Mouse (Mus musculus) kidney, embryonic 16.5 days (tissue): ENCODE results near the gene Stk11ip. TPM values are rescaled to one million over a fixed set of nuclear protein-coding genes. Genes with fewer than 3 reads are reported as not detected.

Source experiments
- ATAC-seq: fragments of 200-750 bp; cut with Nextera tagmentation; 2 replicates; pipeline ENCODE4 v1.8.0; 2017; ENCODE audit warnings: moderate TSS enrichment; ENCODE audit not compliant: low FRiP score, low TSS enrichment
- H3K27ac ChIP-seq: fragments of 300-500 bp; sonication (generic); 2 replicates; pipeline ENCODE4 v1.5.1; 2014; ENCODE audit warnings: low read length
- H3K27me3 ChIP-seq: fragments of 300-500 bp; sonication (generic); 2 replicates; pipeline ENCODE4 v1.6.1; 2014; ENCODE audit warnings: low read length, control low read depth, mixed read lengths; ENCODE audit not compliant: insufficient read depth
- H3K36me3 ChIP-seq: fragments of 300-500 bp; sonication (generic); 2 replicates; pipeline ENCODE4 v1.6.1; 2014; ENCODE audit warnings: low read length, control low read depth, mixed read lengths; ENCODE audit not compliant: insufficient read depth
- H3K4me1 ChIP-seq: fragments of 300-500 bp; sonication (generic); 2 replicates; pipeline ENCODE4 v1.6.1; 2014; ENCODE audit warnings: low read length, control low read depth, mixed read lengths; ENCODE audit not compliant: insufficient read depth
- H3K4me2 ChIP-seq: fragments of 300-500 bp; sonication (generic); replicated peaks from 2 replicates; pipeline ENCODE4 v1.6.1; 2014; ENCODE audit warnings: low read depth, low read length
- H3K4me3 ChIP-seq: fragments of 300-500 bp; sonication (generic); 2 replicates; pipeline ENCODE4 v1.5.1; 2014; ENCODE audit warnings: mild to moderate bottlenecking, low read length
- H3K9ac ChIP-seq: fragments of 300-500 bp; sonication (generic); replicated peaks from 2 replicates; pipeline ENCODE4 v1.6.1; 2014; ENCODE audit warnings: low read length
- H3K9me3 ChIP-seq: fragments of 300-500 bp; sonication (generic); 2 replicates; pipeline ENCODE4 v1.6.1; 2016; ENCODE audit warnings: low read length, control low read depth
- WGBS: fragments of 180-500 bp; shearing (Covaris S2); extraction: QIAGEN DNeasy Blood & Tissue Kit; methylation state at CpG from one replicate; pipeline ENCODE4 v1.1.7; 2014; 5-methylcytosine and 5-hydroxymethylcytosine counted together
- polyA plus RNA-seq: library from polyadenylated mRNA; unstranded; fragments of >200 nt; fragmentation: Nextera tagmentation; extraction: Ambion mirVana; gene quantifications from 2 replicates; pipeline ENCODE4 v1.2.1, GENCODE M21; 2015

Gene Stk11ip
- polyA plus RNA-seq, 1 experiment from 2014 or later: 28.8 TPM

- peaks cover 28% of the 10 kb centered on the region for H3K4me1 ChIP-seq
- H3K4me3 ChIP-seq: peak overlapping the region; percentile 61
- peaks cover 20% of the 10 kb centered on the region for H3K36me3 ChIP-seq
- peak overlapping the region; percentile 86 for H3K4me2 ChIP-seq
- H3K27ac ChIP-seq: no peak overlapping the region
- H3K27me3 ChIP-seq: peaks cover 69% of the 10 kb centered on the region
- no peak for ATAC-seq
- 6% methylated on average over 24 of the region's 24 CpGs for WGBS
- H3K9ac ChIP-seq: no peak overlapping the region
- no peaks in the 10 kb centered on the region for H3K9me3 ChIP-seq
These were observed 34.8 kb upstream of the Stk11ip start for GRCm38 (mm10) chr1:75486561-75486960.

- peak overlapping the region; percentile 61 for H3K4me3 ChIP-seq
- peaks cover 65% of the 10 kb centered on the region for H3K27me3 ChIP-seq
- H3K27ac ChIP-seq: no peak overlapping the region
- peak; percentile 11; the same call in 1 of the 2 replicates for ATAC-seq
- peaks cover 28% of the 10 kb centered on the region for H3K4me1 ChIP-seq
- H3K9me3 ChIP-seq: no peaks in the 10 kb centered on the region
- peak overlapping the region; percentile 86 for H3K4me2 ChIP-seq
- H3K36me3 ChIP-seq: peaks cover 22% of the 10 kb centered on the region
- H3K9ac ChIP-seq: peak overlapping the region; percentile 42; the same call in 1 of the 2 replicates
- 4% methylated on average over 13 of the region's 13 CpGs for WGBS
These were observed 34.3 kb upstream of the Stk11ip start for GRCm38 (mm10) chr1:75487040-75487404.

- peak overlapping the region; percentile 42; the same call in 1 of the 2 replicates for H3K9ac ChIP-seq
- H3K4me3 ChIP-seq: peak overlapping the region; percentile 61
- no peak overlapping the region for H3K27ac ChIP-seq
- under 1% methylated on average over 62 of the region's 62 CpGs for WGBS
- H3K4me1 ChIP-seq: peaks cover 26% of the 10 kb centered on the region
- peak; percentile 62 for ATAC-seq
- H3K4me2 ChIP-seq: peak overlapping the region; percentile 86
- peaks cover 28% of the 10 kb centered on the region for H3K36me3 ChIP-seq
- H3K9me3 ChIP-seq: no peaks in the 10 kb centered on the region
- peaks cover 61% of the 10 kb centered on the region for H3K27me3 ChIP-seq
These were observed 33.7 kb upstream of the Stk11ip start for GRCm38 (mm10) chr1:75487405-75488161.

GRCm38 (mm10) chr1:75490785-75491551 lies 30.4 kb upstream of the Stk11ip start:
- Histone ChIP-seq H3K27ac (no peak overlapping the region), H3K9me3 (no peaks in the 10 kb centered on the region), H3K4me3 (no peak overlapping the region), H3K9ac (no peak overlapping the region), H3K4me1 (peaks cover 22% of the 10 kb centered on the region), H3K27me3 (peaks cover 31% of the 10 kb centered on the region), H3K4me2 (no peak overlapping the region), H3K36me3 (peaks cover 33% of the 10 kb centered on the region)
- 91% methylated on average over 34 of the region's 34 CpGs for WGBS
- ATAC-seq: no peak

GRCm38 (mm10) chr1:75492579-75493170 lies 28.7 kb upstream of the Stk11ip start:
- H3K4me1 ChIP-seq: peaks cover 10% of the 10 kb centered on the region
- H3K4me3 ChIP-seq: no peak overlapping the region
- H3K4me2 ChIP-seq: no peak overlapping the region
- no peaks in the 10 kb centered on the region for H3K9me3 ChIP-seq
- H3K36me3 ChIP-seq: peaks cover 43% of the 10 kb centered on the region
- no peak overlapping the region for H3K9ac ChIP-seq
- no peak for ATAC-seq
- H3K27me3 ChIP-seq: peaks cover 18% of the 10 kb centered on the region
- WGBS: 64% methylated on average over 24 of the region's 24 CpGs
- no peak overlapping the region for H3K27ac ChIP-seq

- Histone ChIP-seq H3K9me3 (no peaks in the 10 kb centered on the region), H3K4me3 (no peak overlapping the region), H3K27me3 (peaks cover 2% of the 10 kb centered on the region; the same call in 1 of the 2 replicates), H3K36me3 (peaks cover 58% of the 10 kb centered on the region), H3K4me2 (no peak overlapping the region), H3K4me1 (peaks cover 6% of the 10 kb centered on the region), H3K9ac (peak overlapping the region; percentile 19; the same call in 1 of the 2 replicates), H3K27ac (peak overlapping the region; percentile 15; the same call in 1 of the 2 replicates)
- WGBS: 22% methylated on average over 12 of the region's 12 CpGs
- peak; percentile 60; the same call in 1 of the 2 replicates for ATAC-seq
These were observed 26.3 kb upstream of the Stk11ip start for GRCm38 (mm10) chr1:75494878-75495548.

- Histone ChIP-seq H3K9ac (no peak overlapping the region), H3K36me3 (peaks cover 65% of the 10 kb centered on the region), H3K9me3 (no peaks in the 10 kb centered on the region), H3K27me3 (no peaks in the 10 kb centered on the region), H3K4me2 (no peak overlapping the region), H3K4me3 (no peak overlapping the region), H3K27ac (no peak overlapping the region), H3K4me1 (peaks cover 13% of the 10 kb centered on the region)
- 84% methylated on average over 4 of the region's 4 CpGs for WGBS
- no peak for ATAC-seq
These were observed 22.4 kb upstream of the Stk11ip start for GRCm38 (mm10) chr1:75498897-75499296.

- H3K36me3 ChIP-seq: peaks cover 65% of the 10 kb centered on the region
- no peak overlapping the region for H3K9ac ChIP-seq
- no peak for ATAC-seq
- peaks cover 19% of the 10 kb centered on the region for H3K4me1 ChIP-seq
- no peak overlapping the region for H3K4me3 ChIP-seq
- H3K27me3 ChIP-seq: no peaks in the 10 kb centered on the region
- H3K27ac ChIP-seq: no peak overlapping the region
- no peaks in the 10 kb centered on the region for H3K9me3 ChIP-seq
- H3K4me2 ChIP-seq: no peak overlapping the region
- 87% methylated on average over 7 of the region's 7 CpGs for WGBS
These were observed 21.9 kb upstream of the Stk11ip start for GRCm38 (mm10) chr1:75499441-75499840.

- WGBS: 97% methylated on average over 9 of the region's 9 CpGs
- peaks cover 61% of the 10 kb centered on the region for H3K36me3 ChIP-seq
- H3K4me3 ChIP-seq: no peak overlapping the region
These were observed 19.4 kb upstream of the Stk11ip start for GRCm38 (mm10) chr1:75501905-75502304.

More at GRCm38 (mm10) chr1:75501905-75502304, 19.4 kb upstream of the Stk11ip start:
- peaks cover 28% of the 10 kb centered on the region for H3K4me1 ChIP-seq
- no peak overlapping the region for H3K4me2 ChIP-seq
- no peaks in the 10 kb centered on the region for H3K9me3 ChIP-seq
- H3K9ac ChIP-seq: no peak overlapping the region
- no peak overlapping the region for H3K27ac ChIP-seq
- H3K27me3 ChIP-seq: no peaks in the 10 kb centered on the region
- no peak for ATAC-seq
